Mouse (Mus musculus) heart, adult 18-20 months (tissue): ENCODE measurements around the gene Dusp22. TPM values are rescaled to one million over a fixed set of nuclear protein-coding genes. Genes with fewer than 3 reads are reported as not detected.

Experiments
- DNase-seq, 2 experiments: peaks; one replicate each; pipeline ENCODE4 v3.0.0; 2021 to 2022; ENCODE audit warnings: mixed read lengths in 1 of 2
- total RNA-seq, 2 experiments: library from RNA; stranded (reverse); gene quantifications; 2 replicates each; pipeline ENCODE4 v1.2.3; 2021

Gene Dusp22
- total RNA-seq, 2 experiments from 2014 or later, result 18.0 to 19.6 TPM

- no peak for DNase-seq
Observed at GRCm38 (mm10) chr13:30669277-30669676, 9.5 kb downstream of the Dusp22 start.

GRCm38 (mm10) chr13:30673878-30674277 lies 14.1 kb downstream of the Dusp22 start:
- DNase-seq, result no peak

- no peak for DNase-seq
Observed at GRCm38 (mm10) chr13:30678822-30679221, 19.0 kb downstream of the Dusp22 start.

- no peak for DNase-seq
Observed at GRCm38 (mm10) chr13:30681866-30682265, 22.1 kb downstream of the Dusp22 start.

- no peak for DNase-seq
Observed at GRCm38 (mm10) chr13:30682328-30682727, 22.5 kb downstream of the Dusp22 start.

GRCm38 (mm10) chr13:30684614-30685122 lies 24.9 kb downstream of the Dusp22 start:
- no peak for DNase-seq

GRCm38 (mm10) chr13:30685957-30686356 lies 26.2 kb downstream of the Dusp22 start:
- DNase-seq, result no peak

- DNase-seq, result no peak
Observed at GRCm38 (mm10) chr13:30688035-30688616, 28.3 kb downstream of the Dusp22 start.

- no peak for DNase-seq
Observed at GRCm38 (mm10) chr13:30689475-30689874, 29.7 kb downstream of the Dusp22 start.

- no peak for DNase-seq
Observed at GRCm38 (mm10) chr13:30691441-30692292, 31.9 kb downstream of the Dusp22 start.

GRCm38 (mm10) chr13:30692644-30693385 lies 33.0 kb downstream of the Dusp22 start:
- no peak for DNase-seq

GRCm38 (mm10) chr13:30695232-30695631 lies 35.4 kb downstream of the Dusp22 start:
- no peak for DNase-seq

GRCm38 (mm10) chr13:30695890-30696289 lies 36.1 kb downstream of the Dusp22 start:
- DNase-seq, result no peak

GRCm38 (mm10) chr13:30697880-30698279 lies 38.1 kb downstream of the Dusp22 start:
- peak in 1 of 2 experiments; percentile 48 for DNase-seq

- DNase-seq, result no peak
Observed at GRCm38 (mm10) chr13:30702695-30703094, 42.9 kb downstream of the Dusp22 start.

- no peak for DNase-seq
Observed at GRCm38 (mm10) chr13:30704246-30705095, 44.7 kb downstream of the Dusp22 start.

GRCm38 (mm10) chr13:30711066-30711465 lies 51.3 kb downstream of the Dusp22 start:
- no peak for DNase-seq

GRCm38 (mm10) chr13:30711711-30712110 lies 51.9 kb downstream of the Dusp22 start:
- DNase-seq, result no peak

- DNase-seq, result no peak
Observed at GRCm38 (mm10) chr13:30712280-30712679, 52.5 kb downstream of the Dusp22 start.

GRCm38 (mm10) chr13:30713621-30714020 lies 53.8 kb downstream of the Dusp22 start:
- DNase-seq, result no peak

- DNase-seq, result peak in 1 of 2 experiments; percentile 46
Observed at GRCm38 (mm10) chr13:30714552-30714951, 54.8 kb downstream of the Dusp22 start.

- no peak for DNase-seq
Observed at GRCm38 (mm10) chr13:30715060-30715459, 55.3 kb downstream of the Dusp22 start.
